ENCODE assay signal across 18 mouse cellular contexts in genomic region chr2:143032378-143033255, GRCm38 (mm10). TPM values are rescaled to one million over a fixed set of nuclear protein-coding genes. Genes with fewer than 3 reads are reported as not detected.
DNase-seq lines count a peak whose midpoint lies in the region; ATAC-seq lines count a peak whose summit lies in the region.
"Had no signal": no experiment of that assay in that cellular context is flagged by ENCODE, and none has a peak within 500 bp of the region (broad histone marks: within the 10 kb centered on the region; RNA-seq: fewer than 3 reads in every experiment).

No protein-coding gene starts in this region.

- WGBS in neural tube, embryonic 11.5 days = 64% methylated on average over 10 of the region's 10 CpGs
- WGBS in neural tube, embryonic 14.5 days = 25% methylated on average over 10 of the region's 10 CpGs

- peak overlapping the region; percentile 46; the same call in 1 of the 2 replicates for H3K27ac ChIP-seq in neural tube, embryonic 11.5 days (ENCODE audit: low read depth, low read length)
- peak overlapping the region; percentile 46 for H3K27ac ChIP-seq in neural tube, embryonic 14.5 days (ENCODE audit: low read depth, low read length)
- H3K27ac ChIP-seq: heart, embryonic 13.5 days; intestine, embryonic 15.5 days had no signal

- H3K9me3 ChIP-seq in neural tube, embryonic 11.5 days (ENCODE audit: control insufficient read depth, low read length) = no peaks in the 10 kb centered on the region
- no peaks in the 10 kb centered on the region for H3K9me3 ChIP-seq in neural tube, embryonic 14.5 days (ENCODE audit: control insufficient read depth, low read length)
- H3K9me3 ChIP-seq: heart, embryonic 13.5 days; intestine, embryonic 15.5 days had no signal

- ATAC-seq in neural tube, embryonic 11.5 days (ENCODE audit: insufficient read depth, low FRiP score, low TSS enrichment) = peak; percentile 80
- peak; percentile 62 for ATAC-seq in neural tube, embryonic 14.5 days (ENCODE audit: low read depth)
- ATAC-seq: intestine, embryonic 15.5 days had no signal

- DNase-seq in cerebellum, postnatal 14 days = peak; percentile 6 to 7
- DNase-seq in cerebellum, adult 9-10 months = no peak
- DNase-seq in neural tube, embryonic 11.5 days (ENCODE audit: low spot score) = peak; percentile 10
- no peak for DNase-seq in neural tube, embryonic 10.5 days (ENCODE audit: extremely low spot score, low spot score)
- peak; percentile 30 for DNase-seq in mesoderm, embryonic 11.5 days (ENCODE audit: low read depth, low spot score)
- no peak for DNase-seq in heart, postnatal 36 days
- DNase-seq in adrenal gland, adult (ENCODE audit: inconsistent age in 2 of 2, low spot score in 1 of 2) = no peak
- DNase-seq: adrenal gland, adult 8-10 months; kidney, postnatal 10 days; liver; lung, postnatal 14 days; thymus, adult 18-20 months had no signal

- no peaks in the 10 kb centered on the region for H3K36me3 ChIP-seq in neural tube, embryonic 11.5 days (ENCODE audit: control insufficient read depth, insufficient read depth, low read length)
- H3K36me3 ChIP-seq in neural tube, embryonic 14.5 days (ENCODE audit: control insufficient read depth, insufficient read depth, low read length) = no peaks in the 10 kb centered on the region
- H3K36me3 ChIP-seq: heart, embryonic 13.5 days; intestine, embryonic 15.5 days had no signal

- no peak overlapping the region for H3K4me3 ChIP-seq in neural tube, embryonic 11.5 days (ENCODE audit: low read depth, low read length)
- H3K4me3 ChIP-seq in neural tube, embryonic 14.5 days (ENCODE audit: low read depth, low read length) = no peak overlapping the region
- H3K4me3 ChIP-seq: erythroblast, embryonic 14.5 days; heart, embryonic 13.5 days; intestine, embryonic 15.5 days had no signal

- H3K4me1 ChIP-seq in neural tube, embryonic 11.5 days (ENCODE audit: control insufficient read depth, insufficient read depth, low read length) = no peaks in the 10 kb centered on the region
- H3K4me1 ChIP-seq in neural tube, embryonic 14.5 days (ENCODE audit: control insufficient read depth, insufficient read depth, low read length) = peaks cover 15% of the 10 kb centered on the region
- H3K4me1 ChIP-seq: heart, embryonic 13.5 days; intestine, embryonic 15.5 days had no signal

- no peak overlapping the region for H3K9ac ChIP-seq in neural tube, embryonic 11.5 days (ENCODE audit: low read length)
- no peak overlapping the region for H3K9ac ChIP-seq in neural tube, embryonic 14.5 days (replicated peaks; ENCODE audit: low read depth, low read length)
- H3K9ac ChIP-seq: heart, embryonic 13.5 days; intestine, embryonic 15.5 days had no signal

- no peaks in the 10 kb centered on the region for H3K27me3 ChIP-seq in neural tube, embryonic 11.5 days (ENCODE audit: control insufficient read depth, insufficient read depth, low read length)
- H3K27me3 ChIP-seq in neural tube, embryonic 14.5 days (ENCODE audit: control insufficient read depth, insufficient read depth, low read length) = no peaks in the 10 kb centered on the region
- H3K27me3 ChIP-seq: heart, embryonic 13.5 days; intestine, embryonic 15.5 days had no signal

- H3K4me2 ChIP-seq in neural tube, embryonic 11.5 days (ENCODE audit: low read depth) = no peak overlapping the region
- H3K4me2 ChIP-seq in neural tube, embryonic 14.5 days (ENCODE audit: low read depth, low read length) = no peak overlapping the region
- H3K4me2 ChIP-seq: heart, embryonic 13.5 days; intestine, embryonic 15.5 days had no signal

- intact Hi-C loops in heart, postnatal 36 days (cut with DNase I) = no loop called here

RNA-seq across cellular contexts. Expression of gene Snrpb2, which starts 30.2 kb away (rescaled TPM):
- 128 and 132 TPM in 2 replicates for polyA plus RNA-seq in neural tube, embryonic 11.5 days (2014; fragmentation: Nextera tagmentation; extraction: Ambion mirVana)
- 54.4 and 65.3 TPM in 2 replicates for polyA plus RNA-seq in neural tube, embryonic 14.5 days (2014; fragmentation: Nextera tagmentation; extraction: Ambion mirVana)
- total RNA-seq in heart, postnatal 36 days (2021) = 10 to 100 TPM; 20.8 to 22.7 TPM

RNA-seq across cellular contexts. Expression of gene Otor, which starts 45.7 kb away (rescaled TPM):
- 3.1 and 3.6 TPM in 2 replicates for polyA plus RNA-seq in neural tube, embryonic 11.5 days (2014; fragmentation: Nextera tagmentation; extraction: Ambion mirVana)
- 0.28 and 0.36 TPM in 2 replicates for polyA plus RNA-seq in neural tube, embryonic 14.5 days (2014; fragmentation: Nextera tagmentation; extraction: Ambion mirVana)
- not detected for total RNA-seq in heart, postnatal 36 days (2021)
- total RNA-seq: adrenal gland, adult 8-10 months; common myeloid progenitor, adult 5-6 weeks; gastrocnemius, adult 8-10 months had no signal
- polyA plus RNA-seq: erythroblast, embryonic 14.5 days had no signal

Comparison
In these comparisons a context has a peak if more than half of its experiments do, and no peak if none do; other contexts are left out.
1. DNase-seq: peak in cerebellum, postnatal 14 days (2 of 2), neural tube, embryonic 11.5 days (single experiment) and mesoderm, embryonic 11.5 days (single experiment); none in cerebellum, adult 9-10 months (single experiment), neural tube, embryonic 10.5 days (single experiment), heart, postnatal 36 days (0 of 2) and adrenal gland, adult (0 of 2).